Mouse (Mus musculus) A20 (cell line): Measurements from ENCODE around the gene Misp.

Experiments used
- DNase-seq: peaks from one replicate; pipeline ENCODE4 v3.0.0-alpha.2; 2011; ENCODE audit warnings: low read depth, low spot score

Misp gene

GRCm38 (mm10) chr10:79820782-79821181 is at the start of gene Misp:
Misp (plus strand) TSS chr10:79820989.
- DNase-seq: no peak

- DNase-seq: no peak
These were observed 48.5 kb upstream of the Misp start for GRCm38 (mm10) chr10:79772320-79772719.

GRCm38 (mm10) chr10:79773208-79773607 is 47.6 kb upstream of the Misp start:
- peak; percentile 68 for DNase-seq

GRCm38 (mm10) chr10:79774486-79775279 is 46.1 kb upstream of the Misp start:
- DNase-seq: no peak

GRCm38 (mm10) chr10:79777103-79777531 is 43.7 kb upstream of the Misp start, which contains the start of gene Fstl3:
Fstl3 (plus strand) TSS chr10:79777272.
- DNase-seq: no peak

- DNase-seq: no peak
These were observed 42.8 kb upstream of the Misp start for GRCm38 (mm10) chr10:79778006-79778405.

- DNase-seq: no peak
These were observed 41.6 kb upstream of the Misp start for GRCm38 (mm10) chr10:79779193-79779592.

- peak; percentile 98 for DNase-seq
These were observed 40.8 kb upstream of the Misp start for GRCm38 (mm10) chr10:79779784-79780663.

GRCm38 (mm10) chr10:79780664-79781015 is 40.1 kb upstream of the Misp start:
- peak; percentile 95 for DNase-seq

GRCm38 (mm10) chr10:79781139-79781538 is 39.6 kb upstream of the Misp start:
- no peak for DNase-seq

GRCm38 (mm10) chr10:79781956-79782355 is 38.8 kb upstream of the Misp start:
- DNase-seq: peak; percentile 70

- DNase-seq: no peak
These were observed 37.7 kb upstream of the Misp start for GRCm38 (mm10) chr10:79783050-79783449.

- DNase-seq: peak; percentile 63
These were observed 36.6 kb upstream of the Misp start for GRCm38 (mm10) chr10:79783920-79784800.

- peak; percentile 70 for DNase-seq
These were observed 32.2 kb upstream of the Misp start for GRCm38 (mm10) chr10:79788386-79789158.

GRCm38 (mm10) chr10:79789581-79789980 is 31.2 kb upstream of the Misp start:
- DNase-seq: no peak

- DNase-seq: no peak
These were observed 29.9 kb upstream of the Misp start, which contains the start of gene Prss57 for GRCm38 (mm10) chr10:79790861-79791260. Prss57 (minus strand) TSS chr10:79790961.

- DNase-seq: no peak
These were observed 28.3 kb upstream of the Misp start for GRCm38 (mm10) chr10:79792339-79793040.

- peak; percentile 83 for DNase-seq
These were observed 27.6 kb upstream of the Misp start, which contains the start of gene Palm for GRCm38 (mm10) chr10:79793051-79793737. Palm (plus strand) TSS chr10:79793572.

- no peak for DNase-seq
These were observed 26.9 kb upstream of the Misp start for GRCm38 (mm10) chr10:79793738-79794490.
